Mouse (Mus musculus) lung, postnatal 14 days (tissue): ENCODE measurements at regions not wholly inside any gene's neighbourhood (a gene's known extent, or its start where the extent isn't known, plus 50 kb on each side); places are given as distances from the start of the nearest gene placed in this dataset.
"Not testable (repeated sequence)": the region's sequence is repeated elsewhere in the genome, so short reads cannot be mapped to it uniquely, and the experiment has no call there.

ENCODE experiments used
- DNase-seq: peaks from one replicate; pipeline ENCODE4 v3.0.0; 2021

DNA sequence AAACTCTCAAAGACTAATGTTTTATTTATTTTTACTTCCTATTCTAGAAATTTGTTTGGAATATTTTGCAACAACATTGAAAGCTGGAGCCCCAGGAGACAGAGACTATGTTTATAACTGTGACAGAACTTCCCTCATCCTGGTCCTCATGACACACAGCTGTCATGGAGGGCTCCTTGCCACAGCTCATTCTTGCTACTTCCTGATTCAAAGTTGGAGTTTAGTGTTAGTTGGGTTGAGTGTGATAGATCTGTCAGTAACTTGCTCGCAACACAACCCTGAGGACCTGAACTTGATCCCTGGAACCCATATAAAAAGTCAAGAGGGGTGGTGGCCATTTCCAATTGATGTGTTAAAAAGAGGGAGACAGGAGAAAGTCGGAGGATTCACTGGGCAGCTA is 328.3 kb upstream of the Nox3 start:
- peak; percentile 9 for DNase-seq

DNA sequence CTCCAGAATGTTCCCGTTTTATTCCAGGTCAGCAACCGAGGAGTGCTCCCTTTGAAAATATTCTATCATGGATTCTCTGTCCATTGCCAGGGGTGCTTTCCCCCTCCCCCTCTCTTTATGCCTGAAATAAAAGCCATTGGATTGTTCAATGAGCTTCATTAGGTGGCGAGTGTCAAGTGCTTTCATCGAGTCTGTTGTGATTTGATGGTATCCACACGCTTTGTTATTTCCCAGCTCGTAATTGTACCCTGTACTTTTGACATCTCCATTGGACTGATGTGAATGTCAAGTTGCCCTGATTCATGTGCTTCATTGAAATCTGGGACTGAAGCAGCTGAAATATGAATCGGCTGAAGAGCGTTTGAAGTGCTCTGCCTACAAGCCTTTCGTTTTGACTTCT is 333.1 kb upstream of the Nox3 start:
- no peak for DNase-seq

DNA sequence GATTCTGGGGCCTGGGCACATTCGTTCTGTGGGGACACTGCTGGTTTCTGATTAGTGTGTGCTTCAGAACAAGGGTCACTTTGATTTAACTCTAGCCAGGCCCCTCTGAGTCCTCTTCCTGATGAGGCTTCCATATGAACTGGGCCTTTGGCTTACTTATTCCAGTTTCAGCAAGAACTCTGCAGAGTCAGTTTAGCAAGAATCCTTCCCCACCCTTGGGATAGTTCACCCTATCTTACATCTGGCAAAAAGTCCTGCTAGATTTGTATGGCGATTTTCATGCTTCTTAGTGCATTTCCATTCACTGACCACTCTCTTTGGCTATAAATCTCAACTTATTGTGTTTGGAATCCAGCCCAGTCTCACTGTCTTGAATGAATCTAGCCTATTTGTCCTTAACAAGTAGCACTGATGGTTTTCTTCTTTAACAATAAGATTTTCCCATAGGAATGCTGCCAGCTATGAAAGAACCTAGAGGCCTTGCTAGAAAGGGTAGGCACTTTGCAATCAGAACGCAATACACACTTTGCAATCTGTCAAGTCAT is 338.8 kb upstream of the Nox3 start:
- no peak for DNase-seq

DNA sequence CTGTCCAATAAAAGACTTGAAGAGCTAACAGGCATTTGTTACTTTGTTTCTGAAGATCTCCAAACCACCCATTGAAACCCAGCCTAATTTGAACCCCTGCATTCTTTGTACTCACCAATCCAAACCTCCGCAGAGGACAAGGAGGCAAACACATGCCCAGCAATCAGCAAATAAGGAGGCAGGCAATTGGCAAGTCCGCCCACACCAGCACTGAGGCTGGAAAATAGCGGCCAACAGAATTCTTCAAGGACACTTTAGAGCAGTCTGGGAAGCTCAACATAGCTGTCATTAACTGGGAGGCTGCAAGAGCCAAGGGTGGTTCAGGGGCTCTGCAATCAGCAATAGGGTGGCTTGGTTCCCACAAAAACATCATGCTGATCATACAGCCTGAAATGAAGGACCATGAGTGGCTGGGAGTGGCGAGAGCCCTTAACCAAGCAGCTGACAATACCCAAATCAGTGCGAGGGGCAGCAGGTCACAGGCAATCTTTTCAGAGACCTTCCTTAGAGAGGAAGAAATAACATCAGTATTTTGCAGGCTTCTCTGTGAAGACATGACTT is 344.1 kb upstream of the Nox3 start:
- DNase-seq = peak; percentile 26

DNA sequence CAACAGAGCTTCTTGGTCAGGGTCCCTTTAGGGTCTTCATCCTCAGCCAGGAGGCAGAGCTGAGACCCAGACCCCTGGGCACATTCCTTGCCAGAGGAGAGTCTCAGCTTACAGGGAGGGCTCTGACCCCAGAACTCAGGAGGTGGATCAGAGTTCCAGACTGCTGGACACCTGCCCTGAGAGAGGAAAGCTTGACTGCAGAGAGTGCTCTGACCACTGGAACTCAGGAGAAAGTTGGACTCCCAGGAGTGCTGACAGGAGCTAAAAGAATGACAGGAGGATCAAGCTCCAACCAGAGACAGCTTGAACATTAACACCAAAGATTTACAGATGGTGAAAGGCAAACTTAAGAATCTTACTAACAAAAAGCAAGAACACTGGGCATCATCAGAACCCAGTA is 364.1 kb upstream of the Nox3 start:
- not testable (repeated sequence) for DNase-seq

DNA sequence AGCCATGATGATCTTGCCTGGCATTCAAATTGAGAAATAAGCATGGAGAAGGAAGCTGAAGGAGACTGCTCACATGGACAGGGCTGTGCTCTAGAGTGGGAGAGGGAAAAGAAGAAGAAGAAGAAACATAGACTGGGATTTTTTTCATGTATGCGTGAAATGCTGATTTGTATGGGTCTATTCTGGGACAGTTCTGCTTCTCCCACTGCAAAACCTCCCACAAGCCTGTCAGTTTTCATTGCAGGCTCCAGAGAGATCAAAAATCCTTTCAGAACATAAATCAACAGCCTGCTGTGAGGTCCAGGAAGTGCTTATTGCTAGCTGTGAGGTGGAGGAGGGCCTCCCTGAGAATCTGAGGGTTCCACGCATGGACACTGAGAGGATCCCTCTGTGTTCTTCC is 377.3 kb upstream of the Nox3 start:
- no peak for DNase-seq

DNA sequence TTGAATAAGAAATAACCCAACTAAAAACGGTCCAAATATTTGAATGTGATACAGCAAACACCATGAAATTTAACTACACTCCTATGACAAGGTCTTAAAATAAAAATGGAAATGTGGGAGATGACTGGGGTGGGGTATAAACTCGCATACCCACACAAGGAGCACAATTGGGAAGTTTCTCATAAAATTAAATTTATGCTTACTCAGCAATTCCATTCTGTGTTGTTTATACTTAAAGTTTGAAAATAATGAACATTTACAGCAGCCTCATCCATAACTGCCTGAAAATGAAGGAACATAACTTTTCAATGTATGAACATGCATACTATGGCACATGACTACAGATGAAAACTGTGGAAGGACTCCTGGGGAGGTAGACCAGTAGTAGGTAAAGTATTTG is 384.5 kb upstream of the Nox3 start:
- DNase-seq = no peak

DNA sequence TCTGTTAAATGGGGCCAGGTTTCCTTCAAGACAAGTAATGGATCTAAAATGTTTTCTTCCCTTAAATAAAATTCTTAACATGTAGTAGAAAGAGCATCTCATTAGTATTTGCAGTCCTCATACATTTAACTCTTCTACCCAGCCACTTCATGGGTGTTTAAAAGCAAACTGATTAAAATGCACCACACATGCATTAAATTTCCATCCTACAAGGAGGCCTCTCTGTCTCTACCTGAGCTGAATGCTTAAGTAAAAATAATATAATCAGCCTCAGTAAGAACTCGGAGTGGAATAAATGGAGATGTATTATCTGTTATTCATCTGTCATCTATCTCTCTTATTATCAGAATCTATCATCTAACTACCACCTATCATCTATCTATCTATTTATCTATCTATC is 398.6 kb upstream of the Nox3 start:
- no peak for DNase-seq

DNA sequence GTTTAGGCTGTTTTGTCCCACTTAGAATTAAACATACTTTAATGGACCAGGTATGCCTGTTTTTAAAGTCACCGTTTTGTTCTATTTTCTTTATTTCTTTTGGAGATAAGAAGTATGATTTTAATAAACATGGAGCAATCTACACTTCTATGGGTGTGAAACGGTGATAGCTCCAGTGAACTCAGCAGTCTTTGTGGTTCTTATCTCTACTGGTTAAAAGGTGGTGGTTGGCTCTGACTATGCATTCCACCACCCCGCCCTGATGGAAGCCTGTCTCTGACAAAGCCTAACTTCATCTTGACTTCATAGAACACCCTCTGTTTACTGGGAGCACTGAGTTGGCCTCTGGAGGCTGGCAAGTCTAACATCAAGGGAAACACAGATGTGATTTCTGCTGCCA is 407.3 kb upstream of the Nox3 start:
- DNase-seq = no peak

DNA sequence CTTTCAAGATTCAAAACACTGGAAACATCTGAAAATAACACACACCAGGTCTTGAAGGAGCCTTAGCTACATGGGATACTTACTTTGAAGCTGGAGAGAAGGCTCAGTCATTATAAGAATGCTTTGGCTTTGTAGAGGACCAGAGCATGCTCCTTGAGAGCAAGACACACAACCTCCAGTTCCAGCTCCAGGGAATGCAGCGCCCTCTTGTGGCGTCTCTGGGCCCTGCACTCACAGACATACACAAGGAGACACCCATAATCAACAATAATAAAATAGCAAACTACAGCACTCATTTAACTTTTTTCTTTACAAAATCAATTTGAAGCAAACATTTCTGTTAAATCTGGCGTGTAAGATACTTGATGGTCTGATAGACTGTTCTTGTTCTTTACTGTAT is 413.2 kb upstream of the Nox3 start:
- peak; percentile 13 for DNase-seq

DNA sequence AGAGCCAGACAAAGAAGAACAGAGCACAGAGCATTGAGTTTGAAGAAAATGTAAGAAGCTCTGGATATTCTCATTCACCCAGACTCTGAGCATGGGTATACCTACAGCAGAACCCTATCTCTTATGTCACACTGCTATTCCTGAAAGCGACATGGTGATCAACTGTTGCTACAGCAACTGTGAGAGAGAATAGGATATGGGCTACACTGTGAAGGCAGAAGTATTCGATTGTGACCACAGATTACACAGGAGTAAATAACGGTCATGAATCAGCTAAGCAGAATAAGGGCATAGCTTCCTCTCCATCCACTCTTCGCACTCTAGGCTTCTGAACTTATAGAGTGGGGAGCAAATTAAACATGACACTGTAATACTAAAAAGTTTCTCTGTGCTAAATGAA is 417.0 kb upstream of the Nox3 start:
- no peak for DNase-seq

DNA sequence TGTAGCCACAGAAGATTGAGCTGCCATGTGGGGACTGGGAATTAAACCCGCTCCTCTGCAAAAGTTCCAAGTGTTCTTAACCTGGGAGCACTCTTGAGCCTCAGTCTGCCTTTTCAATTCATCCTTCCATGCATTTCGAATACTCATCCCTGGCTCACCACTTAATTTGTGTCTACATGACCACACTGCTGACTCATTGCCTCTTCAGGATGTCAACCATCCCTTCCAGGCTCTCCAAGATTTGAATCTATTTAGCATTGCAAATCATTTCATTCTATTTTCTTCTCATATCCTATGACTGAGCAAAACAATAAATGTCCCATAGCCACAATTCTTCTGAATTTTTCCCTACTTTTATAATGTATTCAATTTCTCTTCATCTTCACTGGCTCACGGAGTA is 420.4 kb upstream of the Nox3 start:
- no peak for DNase-seq

DNA sequence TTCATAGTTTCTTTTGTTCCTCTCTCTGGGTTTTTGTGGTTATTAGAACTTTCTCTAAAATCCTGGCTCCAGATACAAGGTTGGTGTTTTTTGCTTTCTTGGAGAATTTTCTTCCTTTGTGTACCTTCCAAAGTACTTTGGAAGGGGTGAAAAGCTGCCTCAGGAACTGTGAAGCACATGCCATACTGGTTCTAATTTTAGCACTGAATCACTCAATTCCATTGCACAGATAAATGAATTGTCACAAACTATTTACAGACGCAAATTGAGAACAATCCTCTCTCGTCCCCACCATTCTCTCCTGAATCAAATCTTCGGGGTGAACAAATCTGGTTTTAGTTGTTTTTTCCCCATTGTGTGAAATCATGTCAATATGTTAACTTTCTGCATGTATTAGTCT is 437.6 kb upstream of the Nox3 start:
- DNase-seq = no peak

DNA sequence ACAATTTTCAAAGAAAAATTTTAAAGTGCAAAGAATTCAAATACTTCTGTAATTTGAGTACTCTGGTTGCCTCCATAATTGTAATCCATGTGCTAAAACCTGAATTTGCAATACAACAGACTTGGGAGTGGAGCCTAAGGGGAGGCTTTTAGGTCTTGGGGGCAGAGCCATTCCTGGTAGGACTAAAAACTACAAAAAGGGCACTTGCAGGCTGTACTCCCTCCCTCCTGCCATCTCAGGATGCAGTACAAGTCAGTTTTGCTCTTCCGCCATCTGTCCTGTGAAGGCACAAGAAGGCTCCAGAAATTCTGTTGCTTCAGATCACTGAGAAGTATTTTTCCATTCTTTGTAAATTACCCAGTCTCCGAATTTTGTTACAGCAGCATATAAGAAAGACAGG is 467.4 kb upstream of the Nox3 start:
- no peak for DNase-seq

DNA sequence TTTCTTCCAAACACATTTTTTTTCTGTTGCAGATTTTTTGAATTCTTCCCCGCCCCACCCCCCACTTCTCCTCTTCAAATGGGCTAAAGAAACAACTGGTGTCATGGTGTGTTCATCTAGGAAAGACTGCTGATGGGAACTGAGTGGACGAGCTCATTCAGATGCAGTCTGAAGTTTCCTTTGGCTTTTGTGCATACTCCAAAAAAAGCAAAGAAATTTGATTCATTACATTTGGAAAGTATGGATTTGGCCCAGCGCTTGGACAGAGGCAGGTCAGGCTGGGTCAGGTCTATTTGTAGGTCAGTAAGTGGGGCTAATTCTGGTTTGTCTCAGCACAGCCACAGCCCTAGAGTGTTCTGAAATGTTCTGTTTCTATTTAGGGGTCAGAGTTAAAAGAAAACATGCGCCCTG is 477.9 kb upstream of the Nox3 start:
- peak; percentile 47 for DNase-seq

DNA sequence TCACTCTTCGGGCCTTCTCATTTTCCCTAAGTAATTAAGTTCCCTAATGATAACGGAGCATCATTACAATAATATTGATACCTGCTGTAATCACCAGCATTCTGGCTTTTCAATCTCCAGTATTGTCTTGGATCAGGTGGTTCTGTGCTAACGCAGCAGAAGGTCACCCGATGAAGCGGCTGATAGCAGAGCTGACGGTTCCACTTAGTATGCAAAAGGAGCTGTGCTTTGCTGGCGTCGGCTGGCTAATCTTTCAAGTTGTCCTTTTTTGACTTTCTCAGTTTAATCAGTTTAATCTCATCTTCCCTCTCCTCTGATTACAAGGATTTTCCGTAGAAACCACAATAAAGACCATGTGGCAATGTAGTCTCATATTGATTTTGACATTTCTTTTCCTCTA is 478.9 kb upstream of the Nox3 start:
- DNase-seq = no peak

DNA sequence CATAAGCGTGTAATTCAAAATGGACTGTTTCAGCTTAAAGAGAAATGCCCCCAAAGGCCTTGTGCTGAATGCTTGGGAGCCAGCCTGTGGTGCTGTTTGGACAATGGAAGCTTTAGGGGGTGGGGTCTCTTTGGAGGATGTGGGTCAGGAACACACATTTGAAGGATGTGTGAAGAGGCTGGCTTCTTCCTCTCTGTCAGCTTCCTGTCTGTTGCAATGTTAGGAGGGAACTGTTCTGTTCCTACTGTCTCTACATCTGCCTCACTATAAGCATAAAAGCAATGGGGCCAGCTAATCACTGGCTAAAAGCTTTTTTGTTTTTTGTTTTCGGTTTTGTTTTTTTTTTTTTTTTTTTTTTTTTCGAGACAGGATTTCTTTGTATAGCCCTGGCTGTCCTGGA is 480.5 kb upstream of the Nox3 start:
- DNase-seq = no peak

DNA sequence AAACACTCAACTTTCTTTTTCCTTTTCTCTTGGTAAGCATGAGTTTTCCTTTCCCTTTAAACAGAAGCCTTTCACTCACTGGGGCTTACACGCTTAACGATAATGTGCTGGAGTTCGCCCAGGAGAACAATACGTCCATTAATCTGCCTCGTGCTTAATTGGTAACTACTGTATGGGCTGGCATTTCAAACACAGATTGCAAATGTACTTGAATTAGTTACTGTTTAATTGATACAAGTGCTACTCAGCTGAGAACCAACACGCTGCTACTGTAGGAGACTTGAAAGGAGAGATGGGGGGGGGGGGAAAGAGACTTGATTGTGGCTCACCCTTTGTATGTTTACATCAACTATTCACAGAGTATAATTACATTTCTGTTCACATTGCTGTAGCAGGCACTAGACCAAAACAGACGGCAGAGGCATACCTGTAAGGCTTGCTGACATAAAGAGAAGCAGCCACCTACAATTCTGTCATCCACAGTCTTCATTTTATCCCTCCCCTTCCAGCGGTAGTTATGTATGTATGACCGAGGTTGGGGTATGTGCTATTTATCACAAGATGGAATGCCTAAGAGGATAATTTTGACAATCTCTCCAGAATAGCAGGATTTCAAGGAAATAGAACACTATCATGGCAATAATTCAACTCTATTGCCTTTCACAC is 481.6 kb upstream of the Nox3 start:
- DNase-seq = no peak

DNA sequence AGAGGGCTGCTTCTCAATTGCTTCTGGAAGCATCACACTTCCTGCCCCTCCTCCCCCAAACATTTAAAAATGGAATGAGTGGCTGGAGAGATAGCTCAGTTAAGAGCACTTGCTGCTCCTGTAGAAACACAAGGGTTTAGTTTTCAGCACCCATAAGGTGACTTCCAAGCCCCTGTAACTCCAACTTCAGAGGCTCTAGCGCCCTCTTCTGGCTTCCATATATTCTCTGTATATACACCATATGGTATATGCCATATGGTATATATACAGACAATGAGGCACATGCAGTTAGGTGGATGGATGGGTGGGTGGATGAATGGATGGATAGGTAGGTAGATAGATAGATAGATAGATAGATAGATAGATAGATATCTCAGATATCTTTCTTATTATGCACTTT is 483.2 kb upstream of the Nox3 start:
- DNase-seq = no peak

DNA sequence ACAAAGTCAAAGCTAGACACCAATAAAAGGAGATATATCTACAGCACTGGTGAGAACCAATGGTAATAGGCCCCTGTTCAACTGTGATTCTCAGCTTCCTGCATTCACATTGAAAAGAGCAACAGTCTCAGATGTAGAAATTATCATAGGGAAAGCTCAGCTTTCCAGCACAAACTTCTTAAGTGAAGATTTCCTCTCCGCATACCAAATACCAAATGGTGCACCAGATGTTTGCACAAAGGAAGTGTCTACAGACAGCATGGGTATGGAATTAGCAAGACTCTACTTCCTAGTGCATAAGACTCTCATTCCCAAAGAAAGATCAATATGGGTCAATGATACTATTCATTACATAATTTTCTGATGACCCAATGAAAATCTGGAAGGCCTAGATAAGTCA is 486.0 kb upstream of the Nox3 start:
- no peak for DNase-seq

DNA sequence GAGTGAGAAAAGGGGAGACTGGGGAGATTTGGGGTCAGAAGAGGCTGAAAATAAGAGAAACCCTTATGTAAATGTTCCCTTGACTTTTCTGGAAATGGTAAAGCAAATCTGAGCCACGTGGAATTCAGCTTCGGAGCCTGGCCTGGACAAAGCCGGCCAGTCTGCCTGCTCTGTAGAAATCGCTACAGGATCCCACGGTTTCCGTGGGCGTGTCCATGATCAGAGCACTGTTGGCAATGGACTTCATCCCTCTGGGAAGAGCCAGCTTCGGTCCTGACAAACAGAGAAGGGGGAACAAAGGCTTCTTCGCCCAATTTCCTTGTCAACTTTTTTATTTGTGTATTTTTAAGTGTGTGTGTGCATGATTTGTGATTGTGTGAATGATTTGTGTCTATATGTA is 490.7 kb upstream of the Nox3 start:
- DNase-seq = peak; percentile 19

DNA sequence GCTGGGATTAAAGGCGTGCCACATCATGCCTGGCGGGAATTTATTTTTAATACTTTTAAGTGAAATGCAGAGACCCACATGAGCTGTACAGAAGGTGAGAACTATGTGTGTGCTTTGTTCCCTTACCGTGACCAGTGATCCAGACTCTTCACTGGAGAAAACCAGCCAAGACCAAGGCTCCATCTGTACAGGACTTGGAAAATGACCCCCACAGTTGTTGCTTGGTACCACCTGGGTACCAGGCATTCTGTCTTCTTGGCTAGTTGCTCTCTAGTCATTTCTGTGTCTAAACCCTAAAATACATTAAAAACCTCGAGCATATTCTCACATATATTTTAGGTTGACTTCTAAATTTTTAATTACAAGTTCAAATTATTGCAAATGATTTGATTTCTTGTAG is 491.5 kb upstream of the Nox3 start:
- DNase-seq = no peak

DNA sequence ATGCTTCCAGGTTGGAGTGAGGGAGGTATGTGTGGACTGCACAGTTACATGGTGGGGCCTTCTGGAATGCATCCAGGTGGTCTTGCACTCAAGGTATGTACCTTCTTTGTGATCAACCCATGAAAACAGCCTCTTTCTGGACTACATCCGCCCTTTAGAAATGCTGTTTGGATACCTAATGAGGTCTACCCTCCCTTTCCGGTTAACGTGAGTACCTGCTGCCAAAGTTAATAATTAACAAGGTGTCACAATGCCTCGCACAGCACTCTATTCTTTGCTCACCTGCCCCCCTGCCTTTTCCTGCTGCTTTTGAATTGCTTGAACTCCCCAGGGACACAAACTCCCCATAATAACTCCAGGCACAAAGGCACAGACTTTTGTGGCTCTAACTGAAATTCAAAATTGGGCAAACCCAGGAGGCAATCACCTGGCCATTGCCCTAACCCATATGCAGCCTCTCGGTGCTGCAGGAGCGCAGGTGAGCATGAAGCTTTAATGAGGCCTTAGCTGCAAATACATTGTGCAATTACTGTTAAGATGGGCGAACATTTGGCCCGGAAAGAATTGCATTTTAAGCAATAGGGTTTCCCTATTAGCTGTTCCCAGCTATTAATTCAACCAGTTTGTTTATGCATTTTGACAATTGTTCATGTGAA is 500.9 kb upstream of the Nox3 start:
- DNase-seq = no peak

DNA sequence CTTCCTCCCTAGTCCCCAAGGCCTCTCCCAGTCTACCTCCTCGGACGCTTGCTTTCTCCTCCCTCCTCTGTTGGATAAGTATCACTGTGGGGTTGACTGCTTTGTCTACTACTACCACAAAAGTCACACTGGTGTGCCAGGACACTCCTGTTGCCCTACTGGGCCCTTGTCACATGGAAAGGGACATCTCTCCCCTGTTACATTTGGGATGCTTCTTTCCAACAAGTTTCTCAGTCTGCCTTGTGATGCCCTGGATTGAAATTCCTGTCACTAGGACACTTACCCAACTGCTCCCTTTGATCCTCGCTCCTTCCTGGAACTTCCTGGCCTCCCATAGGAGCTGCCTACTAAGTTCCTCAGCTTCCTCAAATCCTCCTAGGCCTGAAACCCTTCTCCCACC is 501.9 kb upstream of the Nox3 start:
- DNase-seq = no peak

DNA sequence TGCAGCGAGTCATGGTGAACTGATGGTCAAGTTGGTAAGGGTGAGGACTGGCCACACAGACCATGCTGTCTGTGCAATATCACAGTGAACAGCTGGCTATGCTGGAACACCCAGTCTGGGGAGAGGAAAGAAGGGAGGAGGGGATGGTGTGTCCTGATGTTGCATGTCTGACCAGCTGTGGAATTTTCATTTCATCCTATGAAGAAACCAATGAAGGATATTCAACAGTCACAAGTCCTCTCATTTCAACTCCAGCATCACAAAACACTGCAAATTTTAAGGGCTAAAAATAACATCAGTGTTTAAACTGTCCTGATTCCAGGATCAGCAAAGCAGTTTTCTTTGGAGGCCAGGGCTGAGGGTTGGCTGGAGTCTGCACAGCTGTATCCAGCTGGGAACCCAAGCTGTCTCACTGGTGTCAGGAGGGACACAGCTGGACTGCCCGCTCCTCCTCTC is 503.7 kb upstream of the Nox3 start:
- peak; percentile 64 for DNase-seq
